Mouse (Mus musculus): ENCODE results near the gene Tprn. TPM values are rescaled to one million over a fixed set of nuclear protein-coding genes. Genes with fewer than 3 reads are reported as not detected.

Gene Tprn
- polyA plus RNA-seq, 1 experiment: 10.2 TPM

- Histone ChIP-seq H3K4me3 (ENCODE audit: insufficient read depth, low read length) (no peak overlapping the region), H3K27ac (ENCODE audit: insufficient read depth, low read depth, low read length) (no peak overlapping the region), H3K4me1 (ENCODE audit: control insufficient read depth, insufficient read depth, low read length) (no peaks in the 10 kb centered on the region)
- TF ChIP-seq POLR2A (IDR thresholded peaks at IDR 0.05; ENCODE audit: borderline replicate concordance, low read depth, low read length): no peak
- no peak for TF ChIP-seq CTCF (IDR thresholded peaks at IDR 0.05; ENCODE audit: low read depth, low read length)
Measured at GRCm38 (mm10) chr2:25290101-25290815, 27.8 kb downstream of the Tprn start.

DNA sequence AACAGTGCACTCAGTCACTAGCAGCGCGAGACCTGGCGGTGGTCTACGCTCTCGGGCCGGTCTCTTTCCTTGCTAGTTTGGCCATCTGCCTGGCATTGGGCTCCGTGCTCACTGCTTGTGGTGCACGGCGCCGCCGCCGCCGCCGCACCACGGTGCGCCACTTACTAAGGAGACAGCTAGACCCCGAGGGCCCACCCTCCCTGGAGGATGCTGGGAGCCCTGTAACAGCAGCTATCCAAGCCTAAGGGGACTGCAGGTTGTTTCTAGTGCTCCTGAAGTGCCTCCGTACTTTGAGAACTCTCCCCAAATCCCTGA lies 28.4 kb downstream of the Tprn start:
- Histone ChIP-seq H3K27ac (ENCODE audit: insufficient read depth, low read depth, low read length) (no peak overlapping the region), H3K4me1 (ENCODE audit: control insufficient read depth, insufficient read depth, low read length) (no peaks in the 10 kb centered on the region), H3K4me3 (ENCODE audit: insufficient read depth, low read length) (no peak overlapping the region)
- TF ChIP-seq POLR2A (IDR thresholded peaks at IDR 0.05; ENCODE audit: borderline replicate concordance, low read depth, low read length) (no peak), CTCF (IDR thresholded peaks at IDR 0.05; ENCODE audit: low read depth, low read length) (no peak)

GRCm38 (mm10) chr2:25291184-25292053 lies 29.0 kb downstream of the Tprn start:
- Histone ChIP-seq H3K4me3 (ENCODE audit: insufficient read depth, low read length) (no peak overlapping the region), H3K27ac (ENCODE audit: insufficient read depth, low read depth, low read length) (no peak overlapping the region), H3K4me1 (ENCODE audit: control insufficient read depth, insufficient read depth, low read length) (no peaks in the 10 kb centered on the region)
- no peak for TF ChIP-seq CTCF (IDR thresholded peaks at IDR 0.05; ENCODE audit: low read depth, low read length)
- no peak for TF ChIP-seq POLR2A (IDR thresholded peaks at IDR 0.05; ENCODE audit: borderline replicate concordance, low read depth, low read length)

DNA sequence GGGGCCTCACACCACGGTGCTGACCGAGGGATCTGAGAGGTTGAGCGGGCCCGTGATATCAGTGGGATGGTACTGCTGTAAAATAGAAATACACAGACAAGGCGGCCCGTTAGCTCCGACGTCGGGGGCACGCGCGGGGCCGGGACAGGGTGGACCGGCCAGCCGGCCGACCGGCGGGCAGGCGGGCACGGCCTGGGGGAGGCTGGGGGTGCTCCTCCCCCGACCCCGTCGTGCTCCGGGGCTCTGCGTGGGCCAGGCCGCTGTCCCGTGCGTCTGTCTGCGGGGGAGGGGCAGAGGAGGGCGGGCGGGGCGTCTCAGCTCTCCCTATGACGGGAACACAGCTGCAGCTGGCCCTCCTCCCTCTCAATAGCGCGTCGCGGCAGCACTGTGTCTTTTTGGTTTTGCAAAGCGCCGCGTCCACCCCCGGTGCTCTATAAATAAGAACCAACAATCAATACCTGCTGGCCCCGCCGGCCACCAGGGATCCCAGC lies 29.7 kb downstream of the Tprn start:
- Histone ChIP-seq H3K4me1 (ENCODE audit: control insufficient read depth, insufficient read depth, low read length) (no peaks in the 10 kb centered on the region), H3K27ac (ENCODE audit: insufficient read depth, low read depth, low read length) (no peak overlapping the region), H3K4me3 (ENCODE audit: insufficient read depth, low read length) (no peak overlapping the region)
- TF ChIP-seq POLR2A (IDR thresholded peaks at IDR 0.05; ENCODE audit: borderline replicate concordance, low read depth, low read length): no peak
- TF ChIP-seq CTCF (IDR thresholded peaks at IDR 0.05; ENCODE audit: low read depth, low read length): no peak

DNA sequence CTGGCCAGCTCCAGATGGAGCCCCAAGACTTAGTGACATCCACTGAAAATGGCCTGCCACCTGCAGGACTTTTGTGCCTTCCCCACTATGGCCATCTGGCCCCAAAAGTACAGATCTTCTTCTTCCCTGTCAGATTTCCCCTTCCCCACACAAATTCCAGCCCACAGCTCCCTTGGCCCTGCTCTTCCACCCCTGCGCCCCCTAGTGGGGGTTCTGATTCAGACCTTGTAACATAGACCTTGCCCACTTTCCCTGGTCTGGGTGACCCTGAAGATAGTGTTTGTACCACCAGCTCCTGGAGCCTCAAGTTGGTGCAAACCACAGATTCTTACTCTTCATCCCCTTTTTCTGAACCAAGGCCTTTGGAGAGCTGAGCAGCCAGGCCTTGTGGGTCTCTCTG lies 30.4 kb downstream of the Tprn start:
- Histone ChIP-seq H3K27ac (ENCODE audit: insufficient read depth, low read depth, low read length) (no peak overlapping the region), H3K4me3 (ENCODE audit: insufficient read depth, low read length) (no peak overlapping the region), H3K4me1 (ENCODE audit: control insufficient read depth, insufficient read depth, low read length) (no peaks in the 10 kb centered on the region)
- TF ChIP-seq POLR2A (IDR thresholded peaks at IDR 0.05; ENCODE audit: borderline replicate concordance, low read depth, low read length): no peak
- TF ChIP-seq CTCF (IDR thresholded peaks at IDR 0.05; ENCODE audit: low read depth, low read length): peak; percentile 86

DNA sequence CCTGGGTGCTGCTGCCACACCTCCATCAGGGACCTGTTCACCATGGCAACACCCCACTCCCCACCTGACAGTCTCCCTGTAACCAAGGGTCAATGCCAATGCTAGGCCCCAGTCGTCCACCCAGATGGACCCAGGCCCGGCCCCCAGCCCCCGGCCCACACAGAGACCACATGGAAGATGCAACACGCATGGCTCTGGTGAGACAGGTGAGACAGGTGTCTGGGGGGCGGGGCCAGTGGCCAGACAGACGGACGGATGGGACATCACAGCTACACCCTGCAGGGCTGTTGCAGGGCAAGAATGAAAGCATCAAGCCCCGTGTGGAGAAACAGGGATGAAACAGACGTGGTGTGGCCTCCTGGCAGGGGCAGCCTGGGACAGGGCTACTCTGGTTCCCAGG lies 31.3 kb downstream of the Tprn start:
- no peak for TF ChIP-seq POLR2A (IDR thresholded peaks at IDR 0.05; ENCODE audit: borderline replicate concordance, low read depth, low read length)
- Histone ChIP-seq H3K4me3 (ENCODE audit: insufficient read depth, low read length) (no peak overlapping the region), H3K4me1 (ENCODE audit: control insufficient read depth, insufficient read depth, low read length) (no peaks in the 10 kb centered on the region), H3K27ac (ENCODE audit: insufficient read depth, low read depth, low read length) (no peak overlapping the region)

- Histone ChIP-seq H3K4me3 (ENCODE audit: insufficient read depth, low read length) (no peak overlapping the region), H3K4me1 (ENCODE audit: control insufficient read depth, insufficient read depth, low read length) (no peaks in the 10 kb centered on the region), H3K27ac (ENCODE audit: insufficient read depth, low read depth, low read length) (no peak overlapping the region)
- no peak for TF ChIP-seq POLR2A (IDR thresholded peaks at IDR 0.05; ENCODE audit: borderline replicate concordance, low read depth, low read length)
- no peak for TF ChIP-seq CTCF (IDR thresholded peaks at IDR 0.05; ENCODE audit: low read depth, low read length)
Measured at GRCm38 (mm10) chr2:25297093-25297492, 34.7 kb downstream of the Tprn start.

- TF ChIP-seq POLR2A (IDR thresholded peaks at IDR 0.05; ENCODE audit: borderline replicate concordance, low read depth, low read length): no peak
- TF ChIP-seq CTCF (IDR thresholded peaks at IDR 0.05; ENCODE audit: low read depth, low read length): no peak
- no peak overlapping the region for H3K27ac ChIP-seq (ENCODE audit: insufficient read depth, low read depth, low read length)
- H3K4me3 ChIP-seq (ENCODE audit: insufficient read depth, low read length): no peak overlapping the region
- no peaks in the 10 kb centered on the region for H3K4me1 ChIP-seq (ENCODE audit: control insufficient read depth, insufficient read depth, low read length)
Measured at GRCm38 (mm10) chr2:25298046-25298445, 35.6 kb downstream of the Tprn start.

GRCm38 (mm10) chr2:25303452-25303851 lies 41.0 kb downstream of the Tprn start:
- 0 out of 2 replicates have a peak, but pooled peaks cover 2% of the 10 kb centered on the region for H3K4me1 ChIP-seq (ENCODE audit: control insufficient read depth, insufficient read depth, low read length)
- H3K4me3 ChIP-seq (ENCODE audit: insufficient read depth, low read length): no peak overlapping the region
- no peak overlapping the region for H3K27ac ChIP-seq (ENCODE audit: insufficient read depth, low read depth, low read length)
- TF ChIP-seq POLR2A (IDR thresholded peaks at IDR 0.05; ENCODE audit: borderline replicate concordance, low read depth, low read length) (no peak), CTCF (IDR thresholded peaks at IDR 0.05; ENCODE audit: low read depth, low read length) (no peak)
